Mouse (Mus musculus): ENCODE data around the gene Emb.

DNA sequence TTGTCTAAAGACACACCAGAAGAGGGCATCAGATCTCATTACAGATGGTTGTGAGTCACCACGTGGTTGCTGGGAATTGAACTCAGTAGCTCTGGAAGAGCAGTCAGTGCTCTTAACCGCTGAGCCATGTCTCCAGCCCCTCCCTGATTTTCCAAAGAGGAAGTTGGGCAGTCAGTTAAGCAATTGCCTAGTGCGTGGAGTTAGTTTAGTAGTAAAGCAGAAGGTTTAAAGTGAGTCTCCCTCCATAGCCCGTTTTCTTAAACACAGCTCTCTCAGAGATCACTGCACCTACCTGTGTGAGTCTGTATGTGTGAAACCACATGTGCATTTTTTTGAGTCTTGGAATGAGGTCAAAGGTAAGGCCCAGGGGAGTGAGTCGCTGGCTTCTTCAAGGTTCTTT, 14.8 kb downstream of the Emb start:
- no peak for TF ChIP-seq CTCF (IDR thresholded peaks at IDR 0.05; ENCODE audit: low read depth)
- TF ChIP-seq EP300 (IDR thresholded peaks at IDR 0.05; ENCODE audit: low read depth): no peak
